Mouse (Mus musculus) neural tube, embryonic 15.5 days (tissue): ENCODE results near the gene Bend4. TPM values are rescaled to one million over a fixed set of nuclear protein-coding genes. Genes with fewer than 3 reads are reported as not detected.

Source experiments
- ATAC-seq: fragments of 200-750 bp; cut with Nextera tagmentation; 2 replicates; pipeline ENCODE4 v1.8.0; 2017; ENCODE audit warnings: mild to moderate bottlenecking, moderate TSS enrichment, moderate library complexity; ENCODE audit not compliant: low FRiP score
- H3K27ac ChIP-seq: fragments of 300-500 bp; sonication (generic); replicated peaks from 2 replicates; pipeline ENCODE4 v1.5.1; 2015; ENCODE audit warnings: mild to moderate bottlenecking, inconsistent platforms
- H3K27me3 ChIP-seq: fragments of 300-500 bp; sonication (generic); replicated peaks from 2 replicates; pipeline ENCODE4 v1.6.1; 2015; ENCODE audit warnings: inconsistent platforms
- H3K36me3 ChIP-seq: fragments of 300-500 bp; sonication (generic); 2 replicates; pipeline ENCODE4 v1.6.1; 2015; ENCODE audit warnings: inconsistent platforms
- H3K4me1 ChIP-seq: fragments of 300-500 bp; sonication (generic); 2 replicates; pipeline ENCODE4 v1.6.1; 2015; ENCODE audit warnings: inconsistent platforms
- H3K4me2 ChIP-seq: fragments of 300-500 bp; sonication (generic); 2 replicates; pipeline ENCODE4 v1.6.1; 2015; ENCODE audit warnings: inconsistent platforms, mild to moderate bottlenecking, moderate library complexity
- H3K4me3 ChIP-seq: fragments of 300-500 bp; sonication (generic); replicated peaks from 2 replicates; pipeline ENCODE4 v1.5.1; 2015; ENCODE audit warnings: mild to moderate bottlenecking, inconsistent platforms
- H3K9ac ChIP-seq: fragments of 300-500 bp; sonication (generic); replicated peaks from 2 replicates; pipeline ENCODE4 v1.6.1; 2015; ENCODE audit warnings: mild to moderate bottlenecking, inconsistent platforms
- H3K9me3 ChIP-seq: fragments of 300-500 bp; sonication (generic); replicated peaks from 2 replicates; pipeline ENCODE4 v1.6.1; 2016; ENCODE audit warnings: inconsistent platforms
- WGBS: fragments of 180-500 bp; shearing (Covaris S2); methylation state at CpG from one replicate; pipeline ENCODE4 v1.1.7; 2015; ENCODE audit warnings: mixed read lengths; 5-methylcytosine and 5-hydroxymethylcytosine counted together
- polyA plus RNA-seq: library from polyadenylated mRNA; unstranded; fragments of >200 nt; fragmentation: Nextera tagmentation; extraction: Ambion mirVana; gene quantifications from 2 replicates; pipeline ENCODE4 v1.2.1, GENCODE M21; 2015

The Bend4 gene
- polyA plus RNA-seq, result 10.4 and 12.1 TPM in 2 replicates

GRCm38 (mm10) chr5:67427443-67428360, at the start of gene Bend4:
TSS of gene Bend4 (minus strand) at chr5:67428310.
- Histone ChIP-seq H3K4me2 (peak within 1 kb of the TSS; percentile 83), H3K36me3 (no peaks in the 10 kb centered on the region), H3K9me3 (no peaks in the 10 kb centered on the region), H3K4me3 (peak within 1 kb of the TSS; percentile 77), H3K27me3 (no peaks in the 10 kb centered on the region), H3K27ac (peak within 1 kb of the TSS; percentile 82), H3K4me1 (peaks cover 35% of the 10 kb centered on the region), H3K9ac (peak within 1 kb of the TSS; percentile 80)
- ATAC-seq, result peak; percentile 81
- WGBS, result 1% methylated on average over 78 of the region's 90 CpGs

GRCm38 (mm10) chr5:67473723-67474122, 45.6 kb upstream of the Bend4 start:
- H3K36me3 ChIP-seq, result no peaks in the 10 kb centered on the region
- no peak overlapping the region for H3K4me3 ChIP-seq
- no peak overlapping the region for H3K27ac ChIP-seq
- H3K9ac ChIP-seq, result no peak overlapping the region
- H3K4me1 ChIP-seq, result peaks cover 10% of the 10 kb centered on the region; the same call in 1 of the 2 replicates
- WGBS, result 63% methylated on average over 8 of the region's 8 CpGs
- H3K27me3 ChIP-seq, result no peaks in the 10 kb centered on the region
- no peak for ATAC-seq
- H3K9me3 ChIP-seq, result no peaks in the 10 kb centered on the region
- H3K4me2 ChIP-seq, result no peak overlapping the region

DNA sequence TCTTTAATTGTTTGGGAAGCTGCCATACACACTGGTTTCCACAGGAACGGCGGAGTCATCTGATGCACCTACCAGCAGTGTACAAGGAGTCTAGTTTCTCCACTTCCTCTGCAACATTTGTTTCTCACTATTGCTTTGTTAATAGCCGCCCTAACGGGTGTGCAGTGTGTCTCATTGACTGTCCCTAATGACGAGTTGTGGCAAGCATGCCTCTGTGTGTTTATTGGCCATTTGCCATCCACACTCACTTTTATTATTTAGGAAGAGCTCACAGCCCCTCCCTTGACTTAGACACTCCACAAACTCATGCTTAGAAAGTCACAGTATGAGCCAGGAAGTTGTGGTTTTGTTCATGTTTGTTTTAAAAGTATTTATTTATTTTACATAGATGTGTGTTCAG, 45.0 kb upstream of the Bend4 start:
- Histone ChIP-seq H3K9me3 (no peaks in the 10 kb centered on the region), H3K36me3 (no peaks in the 10 kb centered on the region), H3K27ac (no peak overlapping the region), H3K4me3 (no peak overlapping the region), H3K4me1 (peaks cover 10% of the 10 kb centered on the region; the same call in 1 of the 2 replicates), H3K9ac (no peak overlapping the region), H3K27me3 (no peaks in the 10 kb centered on the region), H3K4me2 (no peak overlapping the region)
- WGBS, result 32% methylated on average over 5 of the region's 5 CpGs
- peak; percentile 59; the same call in 1 of the 2 replicates for ATAC-seq

DNA sequence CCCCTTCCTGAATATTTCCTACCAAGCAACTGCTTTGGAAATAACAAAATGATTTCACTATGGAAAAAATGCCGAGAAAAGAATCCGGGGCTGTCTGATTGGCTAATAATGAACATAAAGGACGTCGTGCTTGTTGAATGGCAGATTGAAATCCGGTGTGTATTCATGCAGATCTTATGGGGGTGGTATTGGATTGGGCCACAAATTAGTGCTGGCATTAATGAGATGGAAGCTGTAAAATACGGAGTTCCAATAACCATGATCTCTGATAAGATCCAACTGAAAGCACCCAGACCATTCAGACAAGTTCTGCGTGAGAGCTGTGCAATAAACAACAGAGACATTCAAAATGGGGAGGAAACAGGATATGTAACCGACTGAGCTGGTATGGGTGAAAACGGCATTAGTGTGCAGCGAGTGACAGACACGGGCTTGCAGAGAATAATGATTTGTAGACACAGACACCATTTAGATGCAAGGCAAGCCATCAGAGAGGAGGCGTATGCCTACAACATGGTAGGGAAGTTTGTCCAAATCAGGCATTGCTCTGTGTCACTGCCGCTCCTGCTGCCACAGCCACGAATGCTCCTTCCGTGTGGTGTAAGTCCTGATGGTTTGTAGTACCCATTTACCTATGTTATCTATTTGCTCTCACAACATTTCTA, 38.9 kb upstream of the Bend4 start:
- Histone ChIP-seq H3K4me1 (peaks cover 17% of the 10 kb centered on the region; the same call in 1 of the 2 replicates), H3K4me2 (peak overlapping the region; percentile 5; the same call in 1 of the 2 replicates), H3K27ac (no peak overlapping the region), H3K4me3 (no peak overlapping the region), H3K36me3 (no peaks in the 10 kb centered on the region), H3K27me3 (no peaks in the 10 kb centered on the region), H3K9ac (no peak overlapping the region), H3K9me3 (no peaks in the 10 kb centered on the region)
- no peak for ATAC-seq
- 50% methylated on average over 15 of the region's 15 CpGs for WGBS

GRCm38 (mm10) chr5:67464899-67465298, 36.8 kb upstream of the Bend4 start:
- ATAC-seq, result no peak
- 72% methylated on average over 3 of the region's 3 CpGs for WGBS

DNA sequence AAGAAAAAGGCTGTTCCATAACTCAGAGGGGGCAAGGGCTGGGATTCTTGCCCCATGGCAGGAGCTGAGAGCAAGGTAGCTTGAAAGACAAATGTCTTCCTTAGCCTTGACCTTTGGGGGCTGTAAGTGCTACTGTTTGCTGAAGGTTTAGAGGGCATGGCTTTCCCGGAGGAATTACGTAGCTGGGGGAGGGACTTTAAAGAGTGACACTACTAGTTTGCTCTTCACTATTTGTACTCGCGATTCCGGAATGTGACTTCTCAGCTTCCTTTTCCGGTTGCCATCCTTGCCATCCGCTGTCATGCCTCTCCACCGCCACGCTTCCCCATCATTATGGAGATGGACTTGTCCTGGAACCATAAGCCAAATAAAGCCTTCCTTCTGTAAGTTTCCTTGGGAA, 35.5 kb upstream of the Bend4 start:
- Histone ChIP-seq H3K4me2 (no peak overlapping the region), H3K4me1 (peaks cover 17% of the 10 kb centered on the region; the same call in 1 of the 2 replicates), H3K27ac (no peak overlapping the region), H3K9ac (no peak overlapping the region), H3K9me3 (no peaks in the 10 kb centered on the region), H3K36me3 (no peaks in the 10 kb centered on the region), H3K27me3 (no peaks in the 10 kb centered on the region), H3K4me3 (no peak overlapping the region)
- no peak for ATAC-seq
- WGBS, result 95% methylated on average over 9 of the region's 9 CpGs

More at GRCm38 (mm10) chr5:67464899-67465298, 36.8 kb upstream of the Bend4 start:
- Histone ChIP-seq H3K9me3 (no peaks in the 10 kb centered on the region), H3K9ac (no peak overlapping the region), H3K4me1 (peaks cover 17% of the 10 kb centered on the region; the same call in 1 of the 2 replicates), H3K27ac (no peak overlapping the region), H3K36me3 (no peaks in the 10 kb centered on the region), H3K27me3 (no peaks in the 10 kb centered on the region), H3K4me3 (no peak overlapping the region), H3K4me2 (no peak overlapping the region)

DNA sequence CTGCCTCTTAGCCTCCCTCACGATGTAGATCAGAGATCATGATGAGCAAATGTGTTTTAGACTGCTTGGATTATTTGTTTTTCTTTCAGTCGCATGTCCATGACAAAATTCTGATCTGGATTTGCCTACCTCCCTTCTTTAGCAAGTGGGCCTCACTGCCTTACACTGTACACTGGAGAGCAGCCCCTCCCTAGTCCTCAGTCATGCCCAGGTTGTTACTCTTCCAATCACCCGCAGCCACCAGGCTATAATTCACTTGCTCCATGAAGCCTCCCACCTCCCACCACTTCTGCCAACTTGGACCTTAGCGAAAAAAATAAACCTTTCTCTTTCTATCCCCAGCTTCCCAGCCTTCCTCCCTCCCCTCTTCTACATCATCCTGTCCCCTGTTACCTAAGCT, 34.2 kb upstream of the Bend4 start:
- no peak for ATAC-seq

GRCm38 (mm10) chr5:67456841-67457240, 28.7 kb upstream of the Bend4 start:
- Histone ChIP-seq H3K9ac (no peak overlapping the region), H3K9me3 (no peaks in the 10 kb centered on the region), H3K4me1 (no peaks in the 10 kb centered on the region), H3K27ac (no peak overlapping the region), H3K36me3 (no peaks in the 10 kb centered on the region), H3K4me3 (no peak overlapping the region), H3K4me2 (no peak overlapping the region), H3K27me3 (no peaks in the 10 kb centered on the region)
- ATAC-seq, result no peak
- WGBS, result 94% methylated on average over 4 of the region's 4 CpGs

More for the DNA sequence above, 34.2 kb upstream of the Bend4 start:
- Histone ChIP-seq H3K9ac (no peak overlapping the region), H3K36me3 (no peaks in the 10 kb centered on the region), H3K4me3 (no peak overlapping the region), H3K27ac (no peak overlapping the region), H3K4me2 (no peak overlapping the region), H3K4me1 (peaks cover 17% of the 10 kb centered on the region; the same call in 1 of the 2 replicates), H3K27me3 (no peaks in the 10 kb centered on the region), H3K9me3 (no peaks in the 10 kb centered on the region)
- 65% methylated on average over 4 of the region's 4 CpGs for WGBS

GRCm38 (mm10) chr5:67454282-67454681, 26.2 kb upstream of the Bend4 start:
- Histone ChIP-seq H3K27me3 (no peaks in the 10 kb centered on the region), H3K4me2 (no peak overlapping the region), H3K36me3 (no peaks in the 10 kb centered on the region), H3K9ac (no peak overlapping the region), H3K4me1 (no peaks in the 10 kb centered on the region), H3K9me3 (no peaks in the 10 kb centered on the region), H3K4me3 (no peak overlapping the region), H3K27ac (no peak overlapping the region)
- no peak for ATAC-seq
- 100% methylated on average over 1 of the region's 1 CpGs for WGBS

GRCm38 (mm10) chr5:67449957-67450630, 22.0 kb upstream of the Bend4 start:
- H3K4me2 ChIP-seq, result no peak overlapping the region
- no peaks in the 10 kb centered on the region for H3K27me3 ChIP-seq
- H3K9ac ChIP-seq, result no peak overlapping the region
- no peaks in the 10 kb centered on the region for H3K9me3 ChIP-seq
- no peak overlapping the region for H3K4me3 ChIP-seq
- no peaks in the 10 kb centered on the region for H3K4me1 ChIP-seq
- ATAC-seq, result no peak
- no peak overlapping the region for H3K27ac ChIP-seq
- no peaks in the 10 kb centered on the region for H3K36me3 ChIP-seq
- WGBS, result 85% methylated on average over 21 of the region's 21 CpGs

DNA sequence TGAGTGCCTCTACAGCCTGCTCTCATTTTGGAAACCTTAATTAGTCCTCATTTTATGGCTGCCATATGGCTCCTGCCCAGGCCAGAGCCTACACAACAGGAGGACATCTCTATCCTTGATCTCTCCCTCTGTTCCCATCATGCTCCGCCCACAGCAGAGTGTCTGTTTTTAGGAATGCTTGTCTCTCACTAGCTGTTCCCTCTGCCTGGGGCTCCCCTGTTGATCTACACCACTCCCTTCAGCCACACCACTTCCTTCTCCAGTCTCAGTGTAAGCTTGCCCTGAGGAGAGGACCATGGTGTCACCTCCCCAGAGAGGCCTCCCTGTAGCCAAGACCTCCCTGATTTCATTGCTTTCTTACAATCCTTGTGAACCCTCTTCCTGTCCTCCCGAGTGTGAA, 18.4 kb upstream of the Bend4 start:
- no peaks in the 10 kb centered on the region for H3K27me3 ChIP-seq
- ATAC-seq, result no peak
- H3K36me3 ChIP-seq, result no peaks in the 10 kb centered on the region
- peaks cover 7% of the 10 kb centered on the region; the same call in 1 of the 2 replicates for H3K4me1 ChIP-seq
- no peak overlapping the region for H3K4me2 ChIP-seq
- 59% methylated on average over 2 of the region's 2 CpGs for WGBS
- H3K27ac ChIP-seq, result no peak overlapping the region
- no peak overlapping the region for H3K9ac ChIP-seq
- H3K9me3 ChIP-seq, result no peaks in the 10 kb centered on the region
- no peak overlapping the region for H3K4me3 ChIP-seq
